In the genomic region with DNA sequence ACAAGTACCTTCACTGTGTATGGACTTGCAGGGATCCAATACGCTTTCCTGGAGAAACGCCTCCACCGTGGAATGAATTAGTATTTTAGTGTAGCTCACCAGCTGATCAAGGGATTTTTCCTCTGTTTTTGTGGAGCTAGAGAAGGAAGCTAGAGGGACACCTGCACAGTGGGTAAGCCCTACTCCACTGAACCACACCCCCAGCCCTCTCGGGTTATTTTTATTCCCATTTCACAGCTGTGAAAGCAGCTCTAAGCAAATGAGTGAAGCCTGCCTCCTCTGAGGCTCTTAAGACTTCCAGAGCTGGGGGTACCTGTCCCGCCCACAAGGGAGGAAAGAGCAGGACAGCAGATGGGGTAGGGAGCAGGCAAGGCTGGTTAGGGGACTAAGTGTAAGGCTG, we compare ENCODE assay signal across 16 mouse cellular contexts. TPM values are rescaled to one million over a fixed set of nuclear protein-coding genes. Genes with fewer than 3 reads are reported as not detected.
DNase-seq lines count a peak whose midpoint lies in the region; ATAC-seq and TF ChIP-seq lines count a peak whose summit lies in the region.
"Had no signal": no experiment of that assay in that cellular context is flagged by ENCODE, and none has a peak within 500 bp of the region (broad histone marks: within the 10 kb centered on the region; RNA-seq: fewer than 3 reads in every experiment).

No protein-coding gene starts in this region.

- H3K27ac ChIP-seq in hindbrain, embryonic 10.5 days = peak overlapping the region; percentile 99
- no peak overlapping the region for H3K27ac ChIP-seq in hindbrain, embryonic 12.5 days
- peak overlapping the region; percentile 66 for H3K27ac ChIP-seq in forebrain, embryonic 15.5 days (replicated peaks)
- no peak overlapping the region for H3K27ac ChIP-seq in heart, embryonic 11.5 days (ENCODE audit: low read depth, low read length)
- H3K27ac ChIP-seq: embryonic facial prominence, embryonic 15.5 days; heart, embryonic 13.5 days; hindbrain, embryonic 14.5 days had no signal

- H3K36me3 ChIP-seq in hindbrain, embryonic 10.5 days = peaks cover 7% of the 10 kb centered on the region
- H3K36me3 ChIP-seq in hindbrain, embryonic 12.5 days = no peaks in the 10 kb centered on the region
- peaks cover 73% of the 10 kb centered on the region for H3K36me3 ChIP-seq in megakaryocyte, embryonic 14.5 days (replicated peaks; ENCODE audit: low read length)
- H3K36me3 ChIP-seq in E14TG2a.4 (ENCODE audit: insufficient read depth, low read length) = peaks cover 7% of the 10 kb centered on the region
- H3K36me3 ChIP-seq in forebrain, embryonic 15.5 days = no peaks in the 10 kb centered on the region
- H3K36me3 ChIP-seq in heart, embryonic 11.5 days (ENCODE audit: control insufficient read depth, insufficient read depth, low read length) = no peaks in the 10 kb centered on the region
- H3K36me3 ChIP-seq: embryonic facial prominence, embryonic 15.5 days had no signal

- intact Hi-C loops in gastrocnemius, postnatal 14 days (cut with DNase I; ENCODE audit: low total_unique reads) = no loop called here

- no peak overlapping the region for H3K4me3 ChIP-seq in hindbrain, embryonic 10.5 days
- no peak overlapping the region for H3K4me3 ChIP-seq in hindbrain, embryonic 12.5 days
- H3K4me3 ChIP-seq in megakaryocyte, embryonic 14.5 days (replicated peaks) = peak overlapping the region; percentile 51
- 0 out of 2 replicates have a peak overlapping the region, but pooled peaks have one; percentile 8 for H3K4me3 ChIP-seq in E14TG2a.4 (replicated peaks; ENCODE audit: low read length)
- H3K4me3 ChIP-seq in forebrain, embryonic 15.5 days = no peak overlapping the region
- H3K4me3 ChIP-seq in heart, embryonic 11.5 days (ENCODE audit: low read depth, low read length) = no peak overlapping the region
- H3K4me3 ChIP-seq: embryonic facial prominence, embryonic 15.5 days; heart, embryonic 13.5 days had no signal

- DNase-seq in hindbrain, embryonic 10.5 days (ENCODE audit: low spot score) = no peak
- no peak for DNase-seq in gastrocnemius, postnatal 14 days
- DNase-seq: cerebellum, adult 11-12 months; lung, adult 2 months; right cerebral cortex, adult 18-20 months; thymus, postnatal 25 days had no signal

- H3K27me3 ChIP-seq in hindbrain, embryonic 10.5 days (ENCODE audit: insufficient read depth, poor library complexity, severe bottlenecking) = no peaks in the 10 kb centered on the region
- no peaks in the 10 kb centered on the region for H3K27me3 ChIP-seq in hindbrain, embryonic 12.5 days
- no peaks in the 10 kb centered on the region for H3K27me3 ChIP-seq in megakaryocyte, embryonic 14.5 days (replicated peaks)
- no peaks in the 10 kb centered on the region for H3K27me3 ChIP-seq in E14TG2a.4 (ENCODE audit: insufficient read depth, low read length)
- H3K27me3 ChIP-seq in forebrain, embryonic 15.5 days = no peaks in the 10 kb centered on the region
- no peaks in the 10 kb centered on the region for H3K27me3 ChIP-seq in heart, embryonic 11.5 days (ENCODE audit: control insufficient read depth, insufficient read depth, low read length)
- H3K27me3 ChIP-seq: embryonic facial prominence, embryonic 15.5 days; heart, embryonic 13.5 days had no signal

- no peak overlapping the region for H3K9ac ChIP-seq in hindbrain, embryonic 12.5 days
- H3K9ac ChIP-seq in forebrain, embryonic 15.5 days (replicated peaks) = no peak overlapping the region
- H3K9ac ChIP-seq in heart, embryonic 11.5 days (ENCODE audit: low read depth, low read length) = no peak overlapping the region
- H3K9ac ChIP-seq: embryonic facial prominence, embryonic 15.5 days; heart, embryonic 13.5 days; hindbrain, embryonic 14.5 days had no signal

- no peak for ATAC-seq in hindbrain, embryonic 12.5 days (ENCODE audit: low FRiP score)
- ATAC-seq in megakaryocyte, adult 5-6 weeks (ENCODE audit: poor library complexity, severe bottlenecking) = no peak
- ATAC-seq in forebrain, embryonic 15.5 days (replicated peaks) = no peak
- no peak for ATAC-seq in heart, embryonic 11.5 days (replicated peaks; ENCODE audit: insufficient number of reproducible peaks, low FRiP score, low TSS enrichment)
- ATAC-seq: intestine, embryonic 16.5 days had no signal

- no peaks in the 10 kb centered on the region for H3K9me3 ChIP-seq in hindbrain, embryonic 10.5 days
- H3K9me3 ChIP-seq in hindbrain, embryonic 12.5 days (replicated peaks) = no peaks in the 10 kb centered on the region
- H3K9me3 ChIP-seq in megakaryocyte, embryonic 14.5 days = no peaks in the 10 kb centered on the region
- no peaks in the 10 kb centered on the region for H3K9me3 ChIP-seq in E14TG2a.4 (ENCODE audit: low read length)
- no peaks in the 10 kb centered on the region for H3K9me3 ChIP-seq in forebrain, embryonic 15.5 days
- no peaks in the 10 kb centered on the region for H3K9me3 ChIP-seq in heart, embryonic 11.5 days (replicated peaks; ENCODE audit: control insufficient read depth, low read length)
- H3K9me3 ChIP-seq: embryonic facial prominence, embryonic 15.5 days; heart, embryonic 13.5 days had no signal

- no peak for TF ChIP-seq CTCF in E14TG2a.4 (conservative IDR thresholded peaks at IDR 0.05; ENCODE audit: low read length)

- WGBS in hindbrain, embryonic 10.5 days = 77% methylated on average over 5 of the region's 5 CpGs
- WGBS in hindbrain, embryonic 12.5 days = 76% methylated on average over 5 of the region's 5 CpGs
- WGBS in forebrain, embryonic 15.5 days = 78% methylated on average over 5 of the region's 5 CpGs
- WGBS in heart, embryonic 11.5 days (ENCODE audit: insufficient replicate concordance) = 73% methylated on average over 5 of the region's 5 CpGs

- no peak overlapping the region for H3K4me2 ChIP-seq in hindbrain, embryonic 12.5 days (replicated peaks)
- no peak overlapping the region for H3K4me2 ChIP-seq in forebrain, embryonic 15.5 days (replicated peaks)
- no peak overlapping the region for H3K4me2 ChIP-seq in heart, embryonic 11.5 days
- H3K4me2 ChIP-seq: embryonic facial prominence, embryonic 15.5 days; heart, embryonic 13.5 days; hindbrain, embryonic 14.5 days had no signal

- H3K4me1 ChIP-seq in hindbrain, embryonic 10.5 days (replicated peaks) = peaks cover 93% of the 10 kb centered on the region
- H3K4me1 ChIP-seq in hindbrain, embryonic 12.5 days = peaks cover 85% of the 10 kb centered on the region
- peaks cover 100% of the 10 kb centered on the region for H3K4me1 ChIP-seq in megakaryocyte, embryonic 14.5 days
- peaks cover 98% of the 10 kb centered on the region for H3K4me1 ChIP-seq in E14TG2a.4 (replicated peaks; ENCODE audit: low read depth, low read length)
- peaks cover 79% of the 10 kb centered on the region for H3K4me1 ChIP-seq in forebrain, embryonic 15.5 days
- peaks cover 56% of the 10 kb centered on the region for H3K4me1 ChIP-seq in heart, embryonic 11.5 days (ENCODE audit: control insufficient read depth, insufficient read depth, low read length)

RNA-seq across cellular contexts. Expression of gene Tspan14, which starts 13.2 kb away (rescaled TPM):
- 95.5 and 95.7 TPM in 2 replicates for polyA plus RNA-seq in hindbrain, embryonic 10.5 days (2016; fragmentation: Nextera tagmentation; extraction: Ambion mirVana)
- 84.3 and 95.0 TPM in 2 replicates for polyA plus RNA-seq in hindbrain, embryonic 12.5 days (2016; fragmentation: Nextera tagmentation; extraction: Ambion mirVana)
- 20.9 and 22.8 TPM in 2 replicates for polyA plus RNA-seq in megakaryocyte, embryonic 14.5 days (2012; ENCODE audit: insufficient read depth, low replicate concordance)
- 60.6 and 66.0 TPM in 2 replicates for total RNA-seq in megakaryocyte, adult 5-6 weeks (2015)
- total RNA-seq in megakaryocyte, adult 5-6 weeks (2017) = 72.4 and 76.5 TPM in 2 replicates
- 97.5 and 98.3 TPM in 2 replicates for polyA plus RNA-seq in forebrain, embryonic 15.5 days (2015; fragmentation: Nextera tagmentation; extraction: Ambion mirVana)
- 10 to 100 TPM; 16.3 to 16.8 TPM for total RNA-seq in gastrocnemius, postnatal 14 days (2021)
- polyA plus RNA-seq in heart, embryonic 11.5 days (2014; fragmentation: Nextera tagmentation; extraction: Ambion mirVana) = 43.5 and 54.0 TPM in 2 replicates

Comparison
In these comparisons a context has a peak if more than half of its experiments do, and no peak if none do; other contexts are left out.
1. H3K27ac ChIP-seq: peak in hindbrain, embryonic 10.5 days (single experiment) and forebrain, embryonic 15.5 days (single experiment); none in hindbrain, embryonic 12.5 days (single experiment) and heart, embryonic 11.5 days (single experiment).
2. H3K4me3 ChIP-seq: peak in megakaryocyte, embryonic 14.5 days (single experiment) and E14TG2a.4 (single experiment); none in hindbrain, embryonic 10.5 days (single experiment), hindbrain, embryonic 12.5 days (single experiment), forebrain, embryonic 15.5 days (single experiment) and heart, embryonic 11.5 days (single experiment).